Mouse (Mus musculus): Measurements from ENCODE around the gene Mapk12. TPM values are rescaled to one million over a fixed set of nuclear protein-coding genes. Genes with fewer than 3 reads are reported as not detected.

Mapk12 gene
- 0.33 TPM for polyA plus RNA-seq (2014; fragmentation: Illumina TruSeq; extraction: RNeasy Lipid Tissue Mini Kit (QIAGEN cat#74804); ENCODE audit: low replicate concordance)

DNA sequence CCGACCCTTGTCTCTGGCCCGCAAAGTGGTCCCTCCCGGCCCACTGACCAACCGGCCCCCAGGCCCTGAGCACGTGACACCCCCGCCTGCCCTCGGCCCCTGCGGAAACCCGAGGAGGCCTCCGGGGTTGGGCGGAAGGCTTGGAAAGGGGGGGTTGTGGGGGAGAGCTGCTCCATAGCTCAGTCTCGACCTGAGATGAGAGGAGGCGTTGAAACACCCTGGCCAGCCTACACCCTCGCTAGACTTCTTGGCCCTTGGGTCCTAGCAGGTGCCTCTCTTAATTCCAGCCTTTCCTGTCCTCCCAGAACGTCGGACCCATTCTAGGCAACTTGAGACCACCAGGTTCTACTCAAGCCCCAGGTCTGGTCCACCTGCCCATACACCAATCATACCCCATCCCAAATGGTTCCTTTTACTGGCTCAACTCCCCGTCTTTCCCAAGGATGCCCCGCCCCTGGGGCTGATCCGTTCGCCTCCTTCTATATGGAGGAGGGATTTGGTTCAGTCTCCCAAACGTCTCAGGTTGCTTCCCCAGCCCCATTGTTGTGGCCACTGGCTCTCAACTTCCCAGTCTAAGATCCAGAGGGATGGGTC, at the start of gene Mapk12:
Gene Mapk12 (minus strand): TSS at position 45 of the 594 bp plus-strand sequence.

GRCm38 (mm10) chr15:89180571-89181229, 40.2 kb upstream of the Mapk12 start, which contains the start of gene Plxnb2:
Gene Plxnb2 (minus strand): TSS chr15:89180788.

DNA sequence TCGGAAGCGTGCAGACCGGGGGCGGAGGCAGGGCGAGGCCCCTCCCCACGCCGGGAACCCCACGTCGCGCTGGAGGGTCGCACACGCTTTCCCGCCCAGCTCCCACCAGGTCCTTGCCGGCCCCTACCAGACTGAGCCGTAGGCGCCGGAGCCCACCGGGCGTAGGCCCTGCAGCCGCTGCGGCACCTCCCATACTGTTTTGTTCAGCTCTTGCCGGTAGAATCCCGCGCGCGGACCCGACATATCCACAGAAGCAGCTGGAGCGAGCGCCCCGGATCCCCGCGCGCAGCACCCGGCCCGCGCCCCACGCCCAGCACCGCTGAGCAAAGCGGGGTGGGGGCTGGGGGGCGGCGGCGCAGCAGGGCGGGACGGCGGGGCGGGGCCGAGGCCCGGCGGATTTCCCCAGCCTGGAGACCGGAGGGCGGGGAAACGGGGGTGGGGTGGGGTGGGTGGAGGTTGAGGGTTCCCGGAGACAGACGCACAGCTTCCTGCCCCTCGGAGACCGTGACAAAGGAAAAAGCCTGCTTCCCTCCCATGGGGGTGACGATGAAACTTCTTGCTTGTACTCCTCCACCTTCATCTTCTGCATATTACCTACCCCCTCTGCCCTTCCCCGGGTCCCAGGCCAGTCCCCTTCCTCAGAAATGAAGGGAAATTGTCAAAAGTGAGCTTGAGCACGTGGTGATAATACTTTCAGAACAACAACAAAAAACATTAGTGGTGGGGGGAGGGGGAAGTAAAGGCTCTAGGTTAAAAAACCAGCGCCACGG, 9.0 kb upstream of the Mapk12 start, which contains the start of gene Mapk11:
Gene Mapk11 (minus strand): TSS at position 358 of the 770 bp plus-strand sequence.

DNA sequence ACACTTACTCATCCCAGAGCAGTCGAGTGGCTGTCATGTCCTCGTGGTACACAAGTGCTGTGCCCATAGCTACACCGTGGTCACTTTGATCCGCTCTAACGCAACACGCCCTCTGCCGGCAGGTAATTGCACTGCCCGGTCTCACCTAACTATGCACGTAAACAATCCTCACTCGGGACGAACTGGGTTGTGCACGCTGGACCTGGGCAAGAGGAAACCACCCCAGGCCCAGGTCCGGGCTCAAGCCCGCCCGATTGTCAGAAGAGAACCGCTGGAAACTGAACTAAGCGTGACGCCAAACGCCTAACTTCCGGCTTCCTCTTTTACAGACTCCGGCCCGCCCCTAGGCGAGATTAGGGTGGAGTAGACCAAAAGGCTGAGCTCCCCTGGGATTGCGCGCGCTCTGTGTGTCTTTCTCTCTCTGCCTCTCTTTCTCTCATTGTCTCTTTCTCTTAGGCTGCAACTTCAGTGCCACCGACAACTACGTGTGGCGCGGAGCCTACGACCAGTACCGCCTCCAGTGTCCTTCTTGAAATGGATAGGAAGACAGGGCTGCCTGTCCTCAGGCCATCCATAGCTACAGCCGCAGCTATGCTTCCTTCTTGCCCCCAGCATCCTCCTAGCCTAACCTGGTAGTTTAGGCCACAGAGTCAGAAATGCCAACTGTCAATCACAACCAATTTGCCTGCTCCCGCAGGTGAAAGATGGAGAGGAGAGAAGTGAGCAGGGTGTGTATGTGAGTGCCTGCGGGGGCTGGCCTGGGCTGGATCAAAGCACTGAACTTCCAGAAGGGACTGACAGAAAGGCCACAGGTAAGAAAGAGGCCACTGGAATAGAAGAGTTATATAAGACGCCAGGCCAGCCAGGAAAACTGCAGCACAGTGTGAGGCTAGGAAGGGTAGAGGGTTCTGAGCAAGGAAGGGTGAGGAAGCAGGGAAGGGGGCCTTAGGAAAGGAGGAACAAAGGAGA, 11.8 kb downstream of the Mapk12 start, which contains the start of gene Hdac10:
Gene Hdac10 (minus strand): TSS at position 319 of the 969 bp plus-strand sequence.

DNA sequence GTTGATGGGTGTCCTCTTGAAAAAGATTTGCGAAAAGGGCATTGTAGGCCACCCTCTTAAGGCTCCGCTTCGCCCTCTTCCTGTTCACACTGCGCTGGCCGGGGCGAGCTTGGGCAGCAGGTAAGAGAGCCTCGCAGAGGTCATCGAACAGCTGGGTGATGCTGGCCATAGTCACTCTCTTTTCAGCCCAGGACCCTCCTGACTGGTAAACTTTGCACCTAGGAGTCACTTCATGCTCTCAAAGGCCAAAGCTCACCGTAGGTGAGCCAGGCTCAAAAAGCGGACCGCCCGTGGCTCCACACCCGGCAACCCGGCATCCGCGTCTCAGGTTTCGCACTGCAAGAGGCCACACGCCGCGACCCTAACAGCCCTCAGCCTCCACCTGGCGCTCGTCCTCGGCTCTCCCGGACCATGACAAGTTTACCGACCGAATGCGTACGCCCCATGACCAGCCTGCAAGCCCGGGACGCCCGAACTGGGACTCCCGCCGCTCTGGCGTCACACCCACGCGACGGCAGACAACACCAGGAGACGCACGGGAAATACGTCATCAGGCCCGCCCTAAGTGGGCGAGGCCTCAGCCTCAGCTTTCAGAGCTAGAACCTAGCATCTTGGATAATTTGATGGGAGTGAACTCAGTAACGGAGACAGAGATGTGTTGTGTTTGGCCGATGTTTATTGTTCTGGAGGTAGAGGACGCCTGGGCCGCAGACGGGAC, 17.7 kb downstream of the Mapk12 start, which contains the start of gene Tubgcp6:
Gene Tubgcp6 (minus strand): TSS at position 464 of the 718 bp plus-strand sequence.

GRCm38 (mm10) chr15:89088607-89089247, 51.8 kb downstream of the Mapk12 start, which contains the start of gene Selenoo:
Gene Selenoo (plus strand): TSS chr15:89089084.

Other genes starting within 250 kb of the Mapk12 start
- gene Ttll8, start 186.3 kb downstream of the Mapk12 start, polyA plus RNA-seq (2014; fragmentation: Illumina TruSeq; extraction: RNeasy Lipid Tissue Mini Kit (QIAGEN cat#74804); ENCODE audit: low replicate concordance): not detected
- not detected for gene Mlc1, start 161.7 kb downstream of the Mapk12 start, polyA plus RNA-seq (2014; fragmentation: Illumina TruSeq; extraction: RNeasy Lipid Tissue Mini Kit (QIAGEN cat#74804); ENCODE audit: low replicate concordance)
- not detected for gene Mov10l1, start 157.8 kb downstream of the Mapk12 start, polyA plus RNA-seq (2014; fragmentation: Illumina TruSeq; extraction: RNeasy Lipid Tissue Mini Kit (QIAGEN cat#74804); ENCODE audit: low replicate concordance)
- gene Panx2, start 81.0 kb downstream of the Mapk12 start, polyA plus RNA-seq (2014; fragmentation: Illumina TruSeq; extraction: RNeasy Lipid Tissue Mini Kit (QIAGEN cat#74804); ENCODE audit: low replicate concordance): not detected
- 5.7 TPM for gene Trabd, start 65.6 kb downstream of the Mapk12 start, polyA plus RNA-seq (2014; fragmentation: Illumina TruSeq; extraction: RNeasy Lipid Tissue Mini Kit (QIAGEN cat#74804); ENCODE audit: low replicate concordance)
- gene Selenoo, start 51.6 kb downstream of the Mapk12 start, polyA plus RNA-seq (2014; fragmentation: Illumina TruSeq; extraction: RNeasy Lipid Tissue Mini Kit (QIAGEN cat#74804); ENCODE audit: low replicate concordance): 2.7 TPM
- gene Tubgcp6, start 17.6 kb downstream of the Mapk12 start, polyA plus RNA-seq (2014; fragmentation: Illumina TruSeq; extraction: RNeasy Lipid Tissue Mini Kit (QIAGEN cat#74804); ENCODE audit: low replicate concordance): 0.85 TPM
- not detected for gene Hdac10, start 12.0 kb downstream of the Mapk12 start, polyA plus RNA-seq (2014; fragmentation: Illumina TruSeq; extraction: RNeasy Lipid Tissue Mini Kit (QIAGEN cat#74804); ENCODE audit: low replicate concordance)
- 0.15 TPM for gene Mapk11, start 8.9 kb upstream of the Mapk12 start, polyA plus RNA-seq (2014; fragmentation: Illumina TruSeq; extraction: RNeasy Lipid Tissue Mini Kit (QIAGEN cat#74804); ENCODE audit: low replicate concordance)
- 3.4 TPM for gene Plxnb2, start 40.1 kb upstream of the Mapk12 start, polyA plus RNA-seq (2014; fragmentation: Illumina TruSeq; extraction: RNeasy Lipid Tissue Mini Kit (QIAGEN cat#74804); ENCODE audit: low replicate concordance)
- 0.11 TPM for gene Dennd6b, start 55.8 kb upstream of the Mapk12 start, polyA plus RNA-seq (2014; fragmentation: Illumina TruSeq; extraction: RNeasy Lipid Tissue Mini Kit (QIAGEN cat#74804); ENCODE audit: low replicate concordance)
- gene Ppp6r2, start 70.8 kb upstream of the Mapk12 start, polyA plus RNA-seq (2014; fragmentation: Illumina TruSeq; extraction: RNeasy Lipid Tissue Mini Kit (QIAGEN cat#74804); ENCODE audit: low replicate concordance): 6.9 TPM
- 1.7 TPM for gene Sbf1, start 174.6 kb upstream of the Mapk12 start, polyA plus RNA-seq (2014; fragmentation: Illumina TruSeq; extraction: RNeasy Lipid Tissue Mini Kit (QIAGEN cat#74804); ENCODE audit: low replicate concordance)
- not detected for gene Adm2, start 182.0 kb upstream of the Mapk12 start, polyA plus RNA-seq (2014; fragmentation: Illumina TruSeq; extraction: RNeasy Lipid Tissue Mini Kit (QIAGEN cat#74804); ENCODE audit: low replicate concordance)
- not detected for gene Miox, start 193.7 kb upstream of the Mapk12 start, polyA plus RNA-seq (2014; fragmentation: Illumina TruSeq; extraction: RNeasy Lipid Tissue Mini Kit (QIAGEN cat#74804); ENCODE audit: low replicate concordance)
- gene Lmf2, start 215.0 kb upstream of the Mapk12 start, polyA plus RNA-seq (2014; fragmentation: Illumina TruSeq; extraction: RNeasy Lipid Tissue Mini Kit (QIAGEN cat#74804); ENCODE audit: low replicate concordance): not detected
- 4.1 TPM for gene Ncaph2, start 215.0 kb upstream of the Mapk12 start, polyA plus RNA-seq (2014; fragmentation: Illumina TruSeq; extraction: RNeasy Lipid Tissue Mini Kit (QIAGEN cat#74804); ENCODE audit: low replicate concordance)
- 0.37 TPM for gene Sco2, start 233.1 kb upstream of the Mapk12 start, polyA plus RNA-seq (2014; fragmentation: Illumina TruSeq; extraction: RNeasy Lipid Tissue Mini Kit (QIAGEN cat#74804); ENCODE audit: low replicate concordance)
- gene Tymp, start 236.3 kb upstream of the Mapk12 start, polyA plus RNA-seq (2014; fragmentation: Illumina TruSeq; extraction: RNeasy Lipid Tissue Mini Kit (QIAGEN cat#74804); ENCODE audit: low replicate concordance): not detected
- gene Odf3b, start 238.6 kb upstream of the Mapk12 start, polyA plus RNA-seq (2014; fragmentation: Illumina TruSeq; extraction: RNeasy Lipid Tissue Mini Kit (QIAGEN cat#74804); ENCODE audit: low replicate concordance): not detected
- gene Klhdc7b, start 244.2 kb upstream of the Mapk12 start, polyA plus RNA-seq (2014; fragmentation: Illumina TruSeq; extraction: RNeasy Lipid Tissue Mini Kit (QIAGEN cat#74804); ENCODE audit: low replicate concordance): not detected

Measured in small intestine, adult 10 weeks (tissue).